Mouse (Mus musculus) lung, embryonic 16.5 days (tissue): Measurements from ENCODE around the gene Nrxn3. TPM values are rescaled to one million over a fixed set of nuclear protein-coding genes. Genes with fewer than 3 reads are reported as not detected.

ENCODE experiments used
- ATAC-seq: fragments of 200-750 bp; cut with Nextera tagmentation; 2 replicates; pipeline ENCODE4 v1.8.0; 2017; ENCODE audit warnings: low read depth, mild to moderate bottlenecking, moderate library complexity
- H3K27ac ChIP-seq: fragments of 300-500 bp; sonication (generic); 2 replicates; pipeline ENCODE4 v1.5.1; 2014; ENCODE audit warnings: mild to moderate bottlenecking, control low read depth, low read length
- H3K27me3 ChIP-seq: fragments of 300-500 bp; sonication (generic); 2 replicates; pipeline ENCODE4 v1.6.1; 2014; ENCODE audit warnings: low read depth, low read length, mixed read lengths; ENCODE audit not compliant: control insufficient read depth, insufficient read depth
- H3K36me3 ChIP-seq: fragments of 300-500 bp; sonication (generic); 2 replicates; pipeline ENCODE4 v1.6.1; 2014; ENCODE audit warnings: low read length; ENCODE audit not compliant: control insufficient read depth, insufficient read depth
- H3K4me1 ChIP-seq: fragments of 300-500 bp; sonication (generic); replicated peaks from 2 replicates; pipeline ENCODE4 v1.6.1; 2014; ENCODE audit warnings: low read length, mixed read lengths; ENCODE audit not compliant: control insufficient read depth, insufficient read depth
- H3K4me2 ChIP-seq: fragments of 300-500 bp; sonication (generic); 2 replicates; pipeline ENCODE4 v1.6.1; 2014; ENCODE audit warnings: low read depth, low read length, control low read depth
- H3K4me3 ChIP-seq: fragments of 300-500 bp; sonication (generic); 2 replicates; pipeline ENCODE4 v1.5.1; 2014; ENCODE audit warnings: mild to moderate bottlenecking, low read length, control low read depth
- H3K9ac ChIP-seq: fragments of 300-500 bp; sonication (generic); 2 replicates; pipeline ENCODE4 v1.6.1; 2014; ENCODE audit warnings: low read length, control low read depth
- H3K9me3 ChIP-seq: fragments of 300-500 bp; sonication (generic); 2 replicates; pipeline ENCODE4 v1.6.1; 2016; ENCODE audit warnings: low read length; ENCODE audit not compliant: control insufficient read depth
- whole genome bisulfite sequencing: fragments of 180-500 bp; shearing (Covaris S2); extraction: QIAGEN DNeasy Blood & Tissue Kit; methylation state at CpG from one replicate; pipeline ENCODE4 v1.1.7; 2014; 5-methylcytosine and 5-hydroxymethylcytosine counted together
- polyA plus RNA-seq: library from polyadenylated mRNA; unstranded; fragments of >200 nt; fragmentation: Nextera tagmentation; extraction: Ambion mirVana; gene quantifications from 2 replicates; pipeline ENCODE4 v1.2.1, GENCODE M21; 2015

Gene Nrxn3
- polyA plus RNA-seq, 1 experiment from 2014 or later: 3.1 TPM

DNA sequence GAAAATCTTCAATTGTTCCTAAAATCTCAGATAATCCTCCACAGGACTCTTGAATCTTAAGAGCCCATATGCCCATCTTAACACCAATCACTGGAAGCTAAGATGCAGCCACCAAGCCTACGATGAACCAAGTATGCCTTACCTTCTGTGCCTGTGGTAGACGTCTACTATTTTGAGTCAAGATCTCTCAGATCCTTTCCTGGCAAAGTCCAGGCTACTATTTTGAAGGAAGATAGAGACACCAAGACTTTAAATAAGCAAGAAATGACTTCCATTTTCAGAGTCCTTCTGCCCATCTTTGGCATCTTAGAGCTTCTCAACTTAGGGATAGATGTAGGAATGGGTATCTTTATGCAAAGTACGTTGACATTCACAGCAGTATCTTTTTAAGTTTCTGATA, 561.7 kb downstream of the Nrxn3 start:
- no peak overlapping the region for H3K9ac ChIP-seq
- no peak overlapping the region for H3K4me2 ChIP-seq
- H3K27me3 ChIP-seq: no peaks in the 10 kb centered on the region
- H3K4me1 ChIP-seq: no peaks in the 10 kb centered on the region
- no peaks in the 10 kb centered on the region for H3K36me3 ChIP-seq
- ATAC-seq: no peak
- no peak overlapping the region for H3K27ac ChIP-seq
- H3K4me3 ChIP-seq: no peak overlapping the region
- 85% methylated on average over 3 of the region's 3 CpGs for WGBS
- H3K9me3 ChIP-seq: no peaks in the 10 kb centered on the region

DNA sequence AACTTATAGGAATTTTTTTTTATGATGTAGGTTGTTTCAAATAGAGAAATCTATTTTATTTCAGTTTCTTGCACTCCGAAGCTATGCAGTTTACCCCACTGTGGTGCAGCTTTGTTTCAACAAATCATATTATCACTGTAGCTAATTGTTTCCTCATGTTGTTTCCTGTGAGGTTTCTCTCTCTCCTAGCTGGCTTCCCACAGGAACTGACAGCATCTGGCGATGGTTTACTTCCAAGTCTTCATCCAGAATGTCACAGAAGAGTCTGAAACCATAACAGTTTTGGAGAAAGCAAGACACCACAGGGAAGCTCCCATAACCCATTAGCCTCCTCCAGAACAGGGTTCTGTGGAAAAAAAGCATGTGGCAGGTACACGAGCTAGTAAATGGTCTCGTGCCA, 564.4 kb downstream of the Nrxn3 start:
- Histone ChIP-seq H3K4me3 (no peak overlapping the region), H3K36me3 (no peaks in the 10 kb centered on the region), H3K27ac (no peak overlapping the region), H3K4me2 (no peak overlapping the region), H3K27me3 (no peaks in the 10 kb centered on the region), H3K9me3 (no peaks in the 10 kb centered on the region), H3K9ac (no peak overlapping the region), H3K4me1 (no peaks in the 10 kb centered on the region)
- ATAC-seq: no peak
- WGBS: 50% methylated on average over 4 of the region's 4 CpGs

- H3K4me1 ChIP-seq: no peaks in the 10 kb centered on the region
- WGBS: 65% methylated on average over 4 of the region's 4 CpGs
- H3K36me3 ChIP-seq: no peaks in the 10 kb centered on the region
- H3K4me3 ChIP-seq: no peak overlapping the region
- H3K9me3 ChIP-seq: no peaks in the 10 kb centered on the region
- no peak overlapping the region for H3K4me2 ChIP-seq
- no peak for ATAC-seq
- H3K27ac ChIP-seq: no peak overlapping the region
- no peak overlapping the region for H3K9ac ChIP-seq
- no peaks in the 10 kb centered on the region for H3K27me3 ChIP-seq
Observed at GRCm38 (mm10) chr12:89289589-89290274, 567.1 kb downstream of the Nrxn3 start.

DNA sequence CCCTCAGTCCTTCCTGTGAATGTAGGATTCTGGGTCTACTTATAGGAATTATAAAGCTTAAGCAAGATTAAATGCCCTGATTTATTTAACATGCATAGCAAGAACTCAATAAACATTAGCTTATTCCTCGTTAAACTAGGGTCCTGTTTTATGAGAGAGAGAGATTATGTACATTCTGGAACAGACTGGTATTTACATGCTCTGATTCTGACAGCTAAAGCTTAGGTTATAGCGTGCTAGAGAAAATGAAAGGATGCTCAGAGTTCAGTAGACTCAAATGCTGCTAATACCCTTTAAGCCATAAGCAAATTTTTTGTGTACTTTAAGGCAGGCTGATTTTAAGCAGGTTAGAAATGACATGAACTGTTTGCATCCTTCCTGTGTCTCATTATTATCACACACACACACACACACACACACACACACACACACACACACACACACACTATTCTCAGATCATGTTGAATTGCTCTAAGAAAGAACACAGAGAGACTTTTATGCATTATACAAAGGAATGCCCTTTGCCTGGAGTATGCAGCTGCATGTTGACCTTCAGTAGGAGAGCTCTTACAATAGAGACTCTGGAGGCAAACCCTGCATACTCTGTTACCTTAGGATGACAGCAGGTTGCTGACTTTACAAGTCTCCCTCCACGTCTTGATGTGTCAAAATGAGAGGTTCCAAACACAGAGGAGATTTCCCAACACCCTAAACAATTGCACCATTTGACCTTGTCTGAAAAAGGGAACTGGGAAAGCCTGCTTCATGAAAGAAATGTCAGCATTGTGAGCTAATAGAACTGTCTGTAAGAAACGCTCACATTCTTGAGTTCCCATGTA, 568.3 kb downstream of the Nrxn3 start:
- 38% methylated on average over 4 of the region's 4 CpGs for WGBS

DNA sequence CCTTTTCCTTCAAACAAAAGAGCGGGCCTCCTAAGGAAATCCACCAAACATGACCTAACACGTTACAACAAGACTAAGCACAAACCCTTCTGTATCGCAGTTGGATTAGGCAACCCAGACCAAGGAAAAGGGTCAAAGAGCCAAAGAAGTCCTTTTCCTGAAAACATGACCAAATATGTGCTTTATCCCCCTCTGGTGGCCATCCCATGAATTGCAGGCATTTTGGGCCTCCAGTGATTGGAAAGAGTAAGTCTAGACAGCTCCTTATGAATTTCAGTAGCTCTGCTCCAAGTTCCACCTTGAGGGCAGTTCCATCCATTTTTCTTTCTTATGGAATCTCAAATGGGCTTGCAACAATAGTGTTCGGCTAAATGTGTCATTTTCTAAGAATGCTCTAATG, 579.3 kb downstream of the Nrxn3 start:
- H3K4me1 ChIP-seq: no peaks in the 10 kb centered on the region
- H3K36me3 ChIP-seq: no peaks in the 10 kb centered on the region
- no peak overlapping the region for H3K27ac ChIP-seq
- no peak overlapping the region for H3K4me2 ChIP-seq
- no peak for ATAC-seq
- no peaks in the 10 kb centered on the region for H3K27me3 ChIP-seq
- no peak overlapping the region for H3K9ac ChIP-seq
- H3K9me3 ChIP-seq: no peaks in the 10 kb centered on the region
- WGBS: 34% methylated on average over 4 of the region's 4 CpGs
- H3K4me3 ChIP-seq: no peak overlapping the region

More for the DNA sequence above, 568.3 kb downstream of the Nrxn3 start:
- Histone ChIP-seq H3K9me3 (no peaks in the 10 kb centered on the region), H3K9ac (no peak overlapping the region), H3K27me3 (no peaks in the 10 kb centered on the region), H3K36me3 (no peaks in the 10 kb centered on the region), H3K4me3 (no peak overlapping the region), H3K4me1 (no peaks in the 10 kb centered on the region), H3K4me2 (no peak overlapping the region), H3K27ac (no peak overlapping the region)
- ATAC-seq: no peak

GRCm38 (mm10) chr12:89310200-89310599, 587.5 kb downstream of the Nrxn3 start:
- H3K36me3 ChIP-seq: no peaks in the 10 kb centered on the region
- no peak overlapping the region for H3K4me3 ChIP-seq
- H3K27me3 ChIP-seq: no peaks in the 10 kb centered on the region
- WGBS: 84% methylated on average over 1 of the region's 1 CpGs
- H3K27ac ChIP-seq: no peak overlapping the region
- H3K4me1 ChIP-seq: no peaks in the 10 kb centered on the region
- no peak overlapping the region for H3K4me2 ChIP-seq
- H3K9me3 ChIP-seq: no peaks in the 10 kb centered on the region
- ATAC-seq: no peak
- no peak overlapping the region for H3K9ac ChIP-seq

DNA sequence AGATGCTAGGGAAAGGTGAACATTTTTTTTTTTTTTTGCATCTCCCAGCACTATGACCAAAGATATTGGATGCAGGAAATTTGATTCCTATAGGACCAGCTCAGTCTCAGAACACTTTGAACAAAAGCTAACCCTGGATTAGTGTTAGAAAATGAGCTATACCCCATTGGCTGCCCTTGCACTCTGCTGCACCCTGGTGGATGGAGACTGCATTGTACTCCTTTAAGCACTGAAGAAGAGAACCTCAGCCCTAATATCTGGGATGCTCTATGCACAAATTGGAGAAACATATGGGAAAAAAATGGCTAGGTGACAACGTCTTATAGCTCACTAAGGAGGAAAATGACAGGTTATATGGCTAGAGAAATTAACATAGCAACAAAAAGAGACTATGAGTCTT, 589.9 kb downstream of the Nrxn3 start:
- H3K27ac ChIP-seq: no peak overlapping the region
- no peaks in the 10 kb centered on the region for H3K27me3 ChIP-seq
- H3K9ac ChIP-seq: no peak overlapping the region
- ATAC-seq: no peak
- WGBS: 43% methylated on average over 1 of the region's 1 CpGs
- no peak overlapping the region for H3K4me3 ChIP-seq
- H3K4me1 ChIP-seq: no peaks in the 10 kb centered on the region
- H3K36me3 ChIP-seq: no peaks in the 10 kb centered on the region
- H3K9me3 ChIP-seq: no peaks in the 10 kb centered on the region
- no peak overlapping the region for H3K4me2 ChIP-seq

- no peaks in the 10 kb centered on the region for H3K4me1 ChIP-seq
- no peak overlapping the region for H3K4me2 ChIP-seq
- H3K4me3 ChIP-seq: no peak overlapping the region
- ATAC-seq: no peak
- H3K27me3 ChIP-seq: no peaks in the 10 kb centered on the region
- H3K27ac ChIP-seq: no peak overlapping the region
- H3K9me3 ChIP-seq: no peaks in the 10 kb centered on the region
- H3K36me3 ChIP-seq: no peaks in the 10 kb centered on the region
- WGBS: 44% methylated on average over 8 of the region's 8 CpGs
- H3K9ac ChIP-seq: no peak overlapping the region
Observed at GRCm38 (mm10) chr12:89325864-89326560, 603.3 kb downstream of the Nrxn3 start.
